Mouse (Mus musculus): ENCODE measurements around the gene AI837181. TPM values are rescaled to one million over a fixed set of nuclear protein-coding genes. Genes with fewer than 3 reads are reported as not detected.
"Not testable (repeated sequence)": the region's sequence is repeated elsewhere in the genome, so short reads cannot be mapped to it uniquely, and the experiment has no call there.

Gene AI837181
- 10 to 100 TPM; 66.4 to 69.8 TPM for total RNA-seq (2021)

- DNase-seq: peak; percentile 89 to 90
Observed at GRCm38 (mm10) chr19:5424782-5425741, at the start of gene AI837181, which contains the start of gene Drap1. AI837181 (plus strand) TSS chr19:5425144. Drap1 (minus strand) TSS chr19:5424979.

GRCm38 (mm10) chr19:5377446-5377845 is 47.5 kb upstream of the AI837181 start:
- peak; percentile 57 to 64 for DNase-seq

- DNase-seq: no peak
Observed at GRCm38 (mm10) chr19:5383326-5383725, 41.6 kb upstream of the AI837181 start.

GRCm38 (mm10) chr19:5384715-5385114 is 40.2 kb upstream of the AI837181 start:
- DNase-seq: no peak

- no peak for DNase-seq
Observed at GRCm38 (mm10) chr19:5388011-5388441, 36.9 kb upstream of the AI837181 start.

- DNase-seq: peak; percentile 94 to 95
Observed at GRCm38 (mm10) chr19:5388588-5389242, 36.2 kb upstream of the AI837181 start, which contains the start of gene Sart1. Sart1 (minus strand) TSS chr19:5388703.

GRCm38 (mm10) chr19:5389647-5390046 is 35.3 kb upstream of the AI837181 start:
- no peak for DNase-seq

- no peak for DNase-seq
Observed at GRCm38 (mm10) chr19:5390416-5390815, 34.5 kb upstream of the AI837181 start.

GRCm38 (mm10) chr19:5392892-5393291 is 32.1 kb upstream of the AI837181 start:
- no peak for DNase-seq

- no peak for DNase-seq
Observed at GRCm38 (mm10) chr19:5394168-5394567, 30.8 kb upstream of the AI837181 start.

- no peak for DNase-seq
Observed at GRCm38 (mm10) chr19:5395371-5395770, 29.6 kb upstream of the AI837181 start.

GRCm38 (mm10) chr19:5401073-5401472 is 23.9 kb upstream of the AI837181 start:
- not testable (repeated sequence) for DNase-seq

- no peak for DNase-seq
Observed at GRCm38 (mm10) chr19:5402293-5402692, 22.7 kb upstream of the AI837181 start, which contains the start of gene Tsga10ip. Tsga10ip (minus strand) TSS chr19:5402526.

GRCm38 (mm10) chr19:5405924-5406323 is 19.0 kb upstream of the AI837181 start:
- no peak for DNase-seq

- not testable (repeated sequence) for DNase-seq
Observed at GRCm38 (mm10) chr19:5406531-5407126, 18.3 kb upstream of the AI837181 start.

- DNase-seq: peak in 1 of 2 experiments; percentile 35
Observed at GRCm38 (mm10) chr19:5407133-5407532, 17.8 kb upstream of the AI837181 start.

- DNase-seq: no peak
Observed at GRCm38 (mm10) chr19:5408057-5409001, 16.6 kb upstream of the AI837181 start.

GRCm38 (mm10) chr19:5409068-5409467 is 15.9 kb upstream of the AI837181 start:
- DNase-seq: no peak

- no peak for DNase-seq
Observed at GRCm38 (mm10) chr19:5410641-5411040, 14.3 kb upstream of the AI837181 start.

- no peak for DNase-seq
Observed at GRCm38 (mm10) chr19:5411961-5412360, 13.0 kb upstream of the AI837181 start.

- no peak for DNase-seq
Observed at GRCm38 (mm10) chr19:5413840-5414239, 11.1 kb upstream of the AI837181 start.

All from layer of hippocampus, postnatal 36 days (tissue).